Mouse (Mus musculus) 3134 (cell line): ENCODE results near the gene Lrrc61.
"Not testable (repeated sequence)": the region's sequence is repeated elsewhere in the genome, so short reads cannot be mapped to it uniquely, and the experiment has no call there.

Source experiments
- DNase-seq: peaks from one replicate; pipeline ENCODE4 v3.0.0-alpha.2; 2011; ENCODE audit warnings: low spot score; ENCODE audit not compliant: insufficient read length; ENCODE audit errors: extremely low read depth

The Lrrc61 gene

DNA sequence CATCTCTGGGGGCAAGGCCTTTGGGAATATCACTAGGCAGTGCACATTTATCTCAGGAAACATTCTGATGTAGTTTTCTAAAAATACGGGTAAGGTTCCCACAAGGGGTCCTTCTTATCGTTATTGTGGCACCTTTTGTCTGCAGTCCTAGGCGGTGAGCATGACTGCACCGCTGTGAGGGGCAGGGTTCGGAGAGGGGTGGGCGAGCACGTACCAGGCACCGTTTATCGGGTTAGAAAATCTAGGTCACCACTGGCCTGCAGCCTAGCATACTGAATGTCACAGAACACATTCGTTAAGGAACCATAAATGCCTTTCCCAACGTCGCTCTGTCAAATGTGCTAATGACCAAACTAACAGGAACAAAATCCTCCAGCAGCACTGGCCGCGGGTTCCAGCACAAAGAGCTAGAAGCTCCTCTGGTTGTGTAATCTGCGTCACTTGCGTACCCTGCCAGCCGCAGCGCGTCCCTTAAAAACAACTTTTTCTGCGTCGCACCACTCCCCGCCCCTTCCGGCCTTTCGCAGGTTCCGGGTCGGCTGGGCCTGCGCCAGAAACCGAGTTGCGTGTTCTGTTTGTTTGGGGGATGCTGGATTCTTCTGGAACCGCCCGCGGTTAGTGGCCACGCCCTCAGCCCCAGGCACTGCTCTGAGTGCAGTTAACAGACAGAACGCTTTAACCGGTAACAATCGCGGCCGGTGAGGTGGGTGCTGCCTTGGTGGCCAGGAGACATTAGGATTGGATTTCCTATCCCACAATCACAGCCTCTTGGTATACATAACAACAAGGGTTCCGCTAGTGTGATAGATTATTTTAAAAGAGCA, at the start of gene Lrrc61:
Lrrc61 (plus strand) TSS at position 517 of the 824 bp plus-strand sequence.
- DNase-seq = peak; percentile 88

DNA sequence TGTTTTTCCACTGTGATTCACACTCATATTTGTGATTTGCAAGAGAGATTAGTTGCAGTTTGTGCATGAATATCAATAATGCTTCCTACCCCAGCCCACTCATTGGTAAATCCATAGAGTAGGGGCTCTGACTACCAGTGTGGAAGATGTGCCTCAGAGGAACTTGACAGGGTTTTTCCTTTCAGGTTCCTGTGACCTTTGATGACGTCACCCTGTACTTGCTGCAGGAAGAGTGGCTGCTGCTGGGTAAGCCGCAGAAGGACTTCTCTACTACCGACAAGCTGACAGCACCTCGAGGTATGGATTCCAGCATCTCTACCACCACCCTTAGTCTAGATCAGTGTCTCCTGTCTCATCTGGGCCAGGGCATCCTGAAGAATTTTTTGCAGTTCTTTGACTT, 46.5 kb upstream of the Lrrc61 start:
- no peak for DNase-seq

DNA sequence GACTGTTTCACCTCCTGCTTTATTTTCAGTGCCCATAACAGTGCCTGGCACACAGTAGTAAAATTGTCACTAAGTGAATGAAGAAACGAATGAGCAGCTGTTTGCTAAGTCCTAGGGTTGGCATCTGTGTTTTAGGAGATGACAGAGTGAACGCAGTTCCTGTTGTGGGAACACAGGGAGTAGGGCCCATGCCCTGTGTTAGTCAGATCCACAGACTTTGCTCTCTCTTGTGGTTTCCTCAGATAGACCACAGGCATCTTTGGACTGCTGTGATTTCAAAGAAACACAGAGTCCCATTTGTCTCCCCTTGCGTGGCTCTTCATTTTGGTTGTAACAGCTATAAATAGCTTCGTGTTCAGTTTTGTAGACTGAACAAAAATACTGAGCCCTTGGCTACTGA, 44.2 kb upstream of the Lrrc61 start:
- peak; percentile 78 for DNase-seq

DNA sequence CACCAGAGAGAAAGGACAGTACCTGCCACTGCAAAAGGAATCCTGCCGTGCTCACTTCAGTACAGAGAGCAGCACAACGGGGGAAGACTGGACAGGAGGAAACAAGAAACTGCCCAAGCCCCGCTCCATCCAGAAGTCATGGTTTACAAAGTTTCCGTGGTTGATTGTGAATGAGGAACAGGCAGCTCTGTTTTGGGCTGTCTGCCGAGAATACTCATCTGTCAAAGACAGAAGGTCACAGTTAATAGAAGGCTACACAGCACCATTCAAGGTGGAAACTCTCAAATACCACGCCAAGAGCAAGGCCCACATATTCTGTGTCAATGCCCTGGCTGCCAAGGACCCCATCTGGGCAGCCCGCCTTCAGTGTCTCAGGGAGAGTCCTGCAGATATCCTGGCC, 42.7 kb upstream of the Lrrc61 start:
- DNase-seq = no peak

DNA sequence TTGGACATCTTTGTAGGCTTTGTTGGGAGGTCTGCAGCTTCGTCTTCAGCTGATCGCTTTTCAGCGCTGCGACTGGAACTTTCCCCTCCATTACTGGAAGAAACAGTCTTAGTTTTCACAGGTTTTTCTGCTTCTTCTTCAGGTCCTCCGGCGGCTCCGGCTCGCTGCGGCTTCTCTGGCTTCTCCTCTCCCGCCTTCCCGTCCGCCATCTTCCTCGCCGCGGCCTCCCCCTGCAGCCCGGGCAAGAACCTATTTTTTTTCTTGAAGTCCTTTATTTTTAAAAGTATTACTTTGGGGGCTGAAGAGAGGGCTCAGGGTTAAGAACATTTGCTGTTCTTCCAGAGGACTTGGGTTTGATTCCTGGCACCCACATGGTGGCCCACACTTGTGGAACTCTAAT, 29.7 kb upstream of the Lrrc61 start:
- not testable (repeated sequence) for DNase-seq

DNA sequence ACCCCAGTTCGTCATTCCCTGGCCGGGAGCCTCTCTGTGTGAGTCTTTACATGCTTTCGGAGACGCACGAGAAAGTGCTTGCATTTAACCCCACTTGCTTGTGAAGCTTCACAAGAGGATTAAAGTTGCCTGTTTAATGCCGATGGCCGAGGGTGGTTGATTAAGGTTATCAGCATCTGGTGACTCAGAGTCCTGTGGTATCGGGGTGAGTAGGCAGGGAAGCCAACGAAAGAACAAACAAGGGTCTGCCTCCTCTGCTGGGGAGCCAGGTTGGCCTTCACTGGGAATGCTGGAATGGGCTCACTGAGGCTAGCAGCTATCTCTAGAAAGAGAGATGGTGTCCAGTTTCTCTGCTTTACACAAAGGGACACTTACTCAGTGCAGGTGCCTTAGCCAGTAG, 26.7 kb upstream of the Lrrc61 start:
- DNase-seq = no peak

DNA sequence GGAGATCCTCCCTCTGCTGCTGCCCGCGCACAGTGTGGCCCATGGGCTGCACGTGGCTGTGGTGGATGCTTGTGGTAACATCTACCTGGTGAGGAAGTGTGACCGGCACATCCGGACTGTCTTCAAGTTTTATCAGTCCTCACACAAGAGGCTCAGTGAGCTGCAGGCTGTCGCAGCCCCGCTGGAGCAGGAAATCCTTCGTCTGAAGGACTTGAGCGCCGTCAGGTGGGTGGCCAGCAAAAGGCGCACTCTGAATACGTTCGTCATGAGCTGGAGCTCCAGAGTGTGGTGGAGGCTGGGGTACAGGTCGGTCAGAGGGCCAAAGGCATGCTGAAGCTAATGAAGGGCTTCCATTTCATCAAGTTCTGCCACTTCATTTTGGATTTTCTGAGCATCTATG, 25.3 kb upstream of the Lrrc61 start:
- no peak for DNase-seq

DNA sequence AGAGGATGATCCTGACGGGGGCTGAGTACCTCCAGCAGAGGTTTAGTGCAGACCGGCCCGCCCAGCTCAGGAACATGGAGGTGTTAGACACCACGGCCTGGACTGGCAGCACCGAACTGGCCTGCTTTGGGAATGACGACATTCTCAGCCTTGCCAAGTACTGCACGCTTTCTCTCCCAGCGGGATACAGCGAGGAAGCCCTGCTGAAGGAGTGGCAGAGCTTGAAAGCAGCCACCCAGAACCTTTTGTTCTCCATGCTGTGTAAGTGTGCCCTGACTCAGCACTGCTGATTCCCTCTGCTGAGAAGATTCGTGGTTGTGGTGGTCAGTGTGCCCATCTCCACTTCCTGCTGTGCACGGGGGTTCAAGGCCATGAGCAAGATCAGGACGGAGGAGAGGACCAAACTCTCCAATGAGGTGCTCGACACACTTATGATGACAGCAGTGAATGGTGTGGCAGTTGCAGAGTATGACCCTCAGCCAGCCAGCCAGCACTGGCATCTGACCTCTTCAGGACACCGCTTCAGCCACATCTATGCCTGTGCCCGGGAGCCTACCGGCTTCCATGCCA, 24.6 kb upstream of the Lrrc61 start:
- peak; percentile 43 for DNase-seq

DNA sequence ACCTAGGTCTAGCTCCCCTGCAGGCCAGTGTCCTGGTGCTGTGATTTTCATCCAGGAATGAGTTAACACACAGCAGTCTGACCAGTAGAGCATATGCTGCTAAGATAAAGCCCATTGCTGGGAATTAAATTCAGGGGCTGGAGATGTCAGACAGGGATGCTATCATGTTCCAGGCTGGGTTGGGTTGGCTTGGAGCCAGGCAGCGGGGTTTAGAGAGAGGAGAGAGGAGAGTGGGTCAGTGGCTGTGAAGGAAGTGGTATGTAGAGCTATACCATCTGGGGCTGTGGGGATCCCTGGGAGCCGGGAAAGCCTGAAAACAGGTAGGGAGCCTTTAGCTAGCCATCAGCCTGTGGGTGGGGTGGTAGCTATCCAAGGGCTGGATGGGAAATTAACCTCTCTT, 23.7 kb upstream of the Lrrc61 start:
- no peak for DNase-seq

DNA sequence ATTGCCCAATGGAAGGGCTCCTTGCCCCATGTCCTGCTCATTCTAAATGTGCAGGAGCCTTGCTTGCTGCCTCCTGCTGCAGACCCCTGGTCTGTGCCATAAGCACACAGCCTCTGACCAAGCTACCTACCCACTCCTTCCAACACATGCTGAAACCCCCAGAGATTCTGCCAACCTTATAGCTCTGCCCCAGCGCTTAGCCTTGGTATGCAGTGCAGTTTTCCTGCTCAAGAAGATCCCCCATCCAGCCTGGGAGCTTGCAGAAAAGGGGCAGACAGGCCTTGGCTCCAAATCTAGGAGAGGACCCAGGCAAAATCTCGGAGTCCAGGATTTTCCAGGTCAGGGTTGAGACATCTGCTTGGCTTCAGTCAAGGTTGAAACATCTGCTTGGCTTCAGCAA, 21.1 kb upstream of the Lrrc61 start:
- no peak for DNase-seq

DNA sequence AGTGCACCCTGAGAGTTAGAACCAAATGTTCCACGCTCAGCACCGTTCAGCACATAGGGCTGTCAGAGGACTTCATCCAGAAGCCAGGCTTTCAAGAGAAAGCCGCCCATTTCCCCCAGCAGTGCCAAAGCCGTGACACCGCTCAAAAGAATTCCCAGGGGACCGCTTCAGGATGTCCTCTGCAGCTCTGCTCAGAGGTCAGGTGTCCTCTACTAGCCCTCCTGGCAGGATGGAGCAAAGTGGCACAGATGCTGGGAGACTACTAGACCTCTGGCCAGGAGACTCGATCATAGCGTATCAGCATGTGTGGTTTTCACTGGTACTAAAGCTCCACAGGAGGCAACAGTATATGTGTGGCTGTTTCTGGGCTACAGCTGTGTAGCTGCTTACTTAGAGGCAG, 19.7 kb upstream of the Lrrc61 start:
- no peak for DNase-seq

DNA sequence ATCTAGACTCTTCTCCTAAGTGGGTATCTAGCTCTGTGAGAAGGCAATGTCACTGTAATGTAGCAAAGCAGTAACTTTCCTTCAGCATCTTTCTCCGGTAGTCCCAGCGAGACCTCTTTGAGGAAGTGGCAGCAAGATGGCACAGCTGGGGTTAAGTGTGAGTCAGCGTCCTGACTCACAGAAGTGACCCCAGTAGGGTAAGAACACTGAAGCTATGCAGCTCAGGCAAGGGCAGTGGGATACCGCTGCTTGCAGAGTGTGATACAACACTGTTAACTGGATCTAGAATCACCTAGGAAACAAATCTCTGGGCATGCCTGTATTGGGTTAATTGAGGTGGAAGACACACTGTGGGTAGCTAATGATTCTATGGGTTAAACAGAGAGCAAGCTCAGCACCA, 18.5 kb upstream of the Lrrc61 start:
- DNase-seq = no peak

DNA sequence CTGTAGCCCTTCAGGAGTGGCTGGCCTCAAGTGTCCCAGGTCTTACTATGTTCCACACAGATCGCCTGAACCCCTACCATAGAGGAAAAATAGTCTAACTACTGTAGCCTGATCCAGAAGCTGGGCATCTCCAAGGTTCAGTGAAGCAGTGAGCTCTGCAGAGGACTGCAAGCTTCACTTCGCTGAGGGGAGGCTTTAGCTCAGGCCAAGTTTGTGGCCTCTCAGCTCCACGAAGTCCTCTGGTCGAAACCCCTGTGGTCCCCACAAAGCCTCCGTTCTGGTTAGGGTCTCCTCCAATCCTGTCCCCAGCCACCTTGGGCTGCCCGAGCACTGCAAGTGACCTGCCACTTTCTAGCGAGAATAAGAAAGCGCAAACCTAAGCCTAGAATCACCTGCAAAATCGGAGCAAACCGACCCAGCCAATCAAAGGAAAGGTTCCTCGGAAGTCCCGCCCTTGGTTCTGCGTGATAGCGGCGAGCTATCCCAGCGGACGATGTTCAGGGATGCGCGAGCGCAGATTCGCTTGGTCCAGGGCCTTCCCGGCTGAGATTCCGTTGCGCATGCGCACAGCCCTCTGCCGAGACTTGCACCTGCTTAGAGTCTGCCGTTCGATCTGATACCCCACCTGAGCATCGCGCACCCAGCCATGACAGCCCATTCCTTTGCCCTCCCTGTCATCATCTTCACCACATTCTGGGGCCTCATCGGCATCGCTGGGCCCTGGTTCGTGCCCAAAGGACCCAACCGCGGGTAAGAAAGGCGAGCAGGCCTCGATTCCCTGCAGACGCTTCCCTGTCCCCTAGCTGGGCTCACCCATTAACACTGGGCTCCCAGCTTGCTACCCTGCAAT, 17.3 kb upstream of the Lrrc61 start, which contains the start of gene Atp6v0e2:
Atp6v0e2 (plus strand) TSS at position 511 of the 850 bp plus-strand sequence.
- no peak for DNase-seq

DNA sequence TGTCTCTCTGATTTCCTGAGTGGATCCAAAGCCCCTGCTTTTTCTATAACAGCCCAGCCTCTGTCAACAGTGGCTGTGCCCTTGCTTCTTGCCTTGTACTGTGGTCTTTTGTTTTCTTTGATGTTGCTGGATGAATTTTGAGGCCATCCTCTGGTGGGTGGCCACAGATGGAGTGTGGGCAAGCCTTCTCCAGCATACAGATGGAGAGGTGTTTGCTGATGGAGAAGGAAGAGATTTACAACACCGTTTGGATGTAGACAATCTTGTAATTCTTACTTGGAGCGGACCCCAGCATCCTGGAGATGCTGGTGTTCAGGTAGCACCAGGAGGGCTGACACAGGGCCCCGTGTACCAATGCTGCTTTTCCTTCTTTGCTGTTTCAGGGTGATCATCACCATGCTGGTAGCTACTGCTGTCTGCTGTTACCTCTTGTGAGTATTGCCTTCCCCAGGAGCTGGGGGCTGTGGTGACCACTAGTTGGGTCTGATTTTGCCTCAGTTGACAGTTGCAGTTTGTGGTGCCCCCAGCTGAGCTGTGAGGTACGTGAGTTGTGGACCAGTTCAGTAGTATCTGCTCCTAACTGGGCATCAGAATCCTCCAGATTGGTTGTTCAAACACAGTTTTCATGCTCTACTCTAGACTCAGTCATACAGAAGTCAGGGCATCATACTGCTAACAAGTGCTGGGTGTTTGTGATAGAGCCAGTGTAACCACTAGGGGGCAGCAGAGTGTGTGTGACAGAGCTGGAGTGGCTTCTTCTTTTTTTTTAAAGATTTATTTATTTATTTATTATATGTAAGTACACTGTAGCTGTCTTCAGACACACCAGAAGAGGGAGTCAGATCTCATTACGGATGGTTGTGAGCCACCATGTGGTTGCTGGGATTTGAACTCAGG, 15.5 kb upstream of the Lrrc61 start:
- no peak for DNase-seq

DNA sequence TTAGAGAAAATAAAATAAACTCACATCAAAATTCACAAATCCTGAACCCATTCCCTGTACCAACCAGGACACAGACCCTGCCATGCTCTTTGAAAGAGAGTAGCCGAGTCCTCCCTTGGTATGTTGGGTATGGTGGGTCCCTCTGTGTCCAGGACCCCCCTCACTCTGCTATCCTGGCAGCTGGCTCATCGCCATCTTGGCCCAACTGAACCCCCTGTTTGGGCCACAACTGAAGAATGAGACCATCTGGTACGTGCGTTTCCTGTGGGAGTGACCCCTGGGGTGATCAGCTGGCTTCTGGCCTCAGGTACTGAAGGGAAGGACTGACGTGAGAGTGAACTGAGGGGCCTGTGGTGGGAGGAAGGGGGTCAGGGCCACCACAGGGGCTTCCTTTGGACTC, 14.7 kb upstream of the Lrrc61 start:
- no peak for DNase-seq

DNA sequence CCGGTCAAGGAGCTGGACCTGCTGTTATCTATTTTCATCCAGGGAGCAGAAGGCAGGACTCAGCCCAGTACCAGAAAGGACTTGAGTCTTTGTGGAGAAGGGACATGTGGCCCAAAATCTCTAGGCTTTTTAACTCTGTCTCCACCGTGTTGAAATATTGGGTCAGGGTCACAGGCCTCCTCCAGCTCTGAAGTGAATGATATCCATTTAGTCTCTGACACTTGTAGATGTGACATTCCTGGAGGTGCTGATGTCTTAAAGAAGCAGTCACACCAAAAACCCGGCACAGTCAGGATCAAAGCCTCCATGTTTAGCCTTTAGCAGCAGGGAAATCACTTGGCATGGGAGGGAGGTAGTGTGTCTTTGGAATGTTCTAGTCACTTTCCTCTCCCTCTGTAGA, 13.9 kb upstream of the Lrrc61 start:
- DNase-seq = no peak

DNA sequence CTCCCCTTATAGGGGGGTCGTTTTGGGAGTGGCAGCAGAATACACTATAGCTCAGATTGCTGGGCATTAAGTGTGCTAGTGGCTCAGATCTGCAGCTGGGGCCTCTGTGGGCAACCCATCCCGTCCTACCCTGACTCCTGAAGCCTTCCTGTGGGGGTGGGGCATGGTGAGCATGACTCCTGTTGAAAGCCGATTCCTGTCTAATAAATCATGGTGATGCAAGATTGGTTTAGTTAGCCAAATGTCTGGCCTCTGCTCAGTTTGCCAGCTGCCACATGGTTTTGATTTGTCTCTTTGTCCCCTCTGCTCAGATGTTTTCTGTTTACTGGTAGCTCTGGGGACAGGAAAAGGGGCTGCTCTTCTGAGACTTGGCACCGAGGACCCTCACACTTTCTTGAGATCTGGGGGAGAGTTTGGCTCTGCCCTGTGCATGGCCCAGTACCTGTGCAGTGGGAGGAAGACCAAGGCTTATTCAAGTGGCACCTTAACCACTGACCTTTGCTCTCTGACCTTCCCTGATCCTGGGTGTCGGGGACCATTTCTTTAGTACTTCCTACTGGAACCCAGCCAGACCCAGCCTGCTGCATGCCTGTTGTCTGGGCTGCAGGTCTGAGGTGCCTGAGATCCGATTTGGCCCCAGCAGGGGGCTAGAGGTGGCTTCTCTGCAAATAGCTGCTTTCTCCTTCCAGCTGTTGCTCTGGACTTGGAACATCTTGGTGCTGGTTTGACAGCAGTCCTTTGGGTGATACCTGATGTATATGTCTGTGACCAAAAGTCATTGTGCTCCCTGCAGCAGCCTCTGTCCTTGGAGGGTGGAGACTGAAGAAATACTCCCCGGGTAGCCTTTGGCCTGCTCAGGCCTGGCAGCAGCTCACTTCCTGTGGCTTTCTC, 12.8 kb upstream of the Lrrc61 start:
- DNase-seq = peak; percentile 53

DNA sequence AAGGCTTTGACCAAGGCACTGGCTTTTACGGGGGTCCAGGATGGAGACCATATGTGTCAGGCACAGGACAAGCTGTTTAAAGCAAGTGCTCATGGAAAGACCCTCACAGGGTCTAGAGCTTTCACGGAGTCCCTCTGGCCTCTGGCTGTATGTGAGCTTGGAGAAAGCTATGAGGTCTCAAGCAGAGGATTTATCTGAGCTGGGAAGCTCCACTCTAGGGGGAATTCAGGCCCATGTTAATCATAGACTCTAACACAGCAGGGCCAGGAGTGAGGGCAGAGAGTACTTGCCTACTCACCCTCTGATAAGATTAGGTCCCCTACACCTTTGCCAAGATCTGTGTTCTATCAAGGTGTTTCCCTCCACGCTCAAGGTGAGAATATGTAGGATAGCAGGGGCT, 12.0 kb upstream of the Lrrc61 start:
- no peak for DNase-seq

DNA sequence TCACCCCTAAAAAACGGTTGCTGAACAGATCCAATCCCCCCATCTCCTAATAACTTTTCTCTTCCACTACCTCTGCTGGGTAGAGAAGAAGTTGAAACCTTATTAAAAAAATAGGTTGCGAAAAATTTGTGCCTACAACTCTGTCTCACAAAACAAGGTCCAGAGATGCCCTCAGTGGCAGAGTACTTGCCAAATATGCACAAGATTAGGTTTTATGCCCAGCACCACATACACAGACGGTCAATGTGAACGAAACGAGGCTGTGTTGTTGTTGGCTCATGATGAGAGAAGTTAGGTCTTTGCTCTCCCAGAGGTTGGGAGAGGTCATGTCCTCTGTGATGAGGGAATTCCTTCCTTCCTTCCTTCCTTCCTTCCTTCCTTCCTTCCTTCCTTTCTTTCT, 9.3 kb upstream of the Lrrc61 start:
- DNase-seq = no peak

DNA sequence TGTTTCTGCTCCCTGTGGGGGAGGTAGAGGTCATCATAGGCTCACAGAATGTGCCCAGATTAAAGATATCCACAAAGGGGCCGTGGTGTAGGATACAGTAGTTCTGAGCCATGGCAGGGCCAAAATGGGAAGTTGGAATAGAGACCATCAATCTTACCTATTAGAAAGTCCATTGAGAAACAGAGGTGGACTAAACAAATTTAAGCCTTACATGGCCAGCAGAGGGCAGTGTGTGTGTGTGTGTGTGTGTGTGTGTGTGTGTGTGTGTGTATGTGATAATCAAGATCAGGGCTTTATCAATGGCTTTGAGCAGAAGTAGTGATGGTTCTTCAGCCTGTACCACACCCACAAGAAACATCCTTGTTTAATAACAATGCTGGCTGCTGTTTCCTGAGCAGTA, 8.3 kb upstream of the Lrrc61 start:
- DNase-seq = peak; percentile 42
